Mouse (Mus musculus): ENCODE measurements around the gene Cd160.

- no peak for TF ChIP-seq CTCF (IDR thresholded peaks at IDR 0.05; ENCODE audit: extremely low read depth, insufficient read length, insufficient replicate concordance, low read depth, low read length)
- no peak for TF ChIP-seq POLR2A (IDR thresholded peaks at IDR 0.05; ENCODE audit: low read depth, low read length)
These were observed 43.4 kb upstream of the Cd160 start for GRCm38 (mm10) chr3:96872501-96872900.
